8 mouse cellular contexts compared by ENCODE assay signal in the genomic region with DNA sequence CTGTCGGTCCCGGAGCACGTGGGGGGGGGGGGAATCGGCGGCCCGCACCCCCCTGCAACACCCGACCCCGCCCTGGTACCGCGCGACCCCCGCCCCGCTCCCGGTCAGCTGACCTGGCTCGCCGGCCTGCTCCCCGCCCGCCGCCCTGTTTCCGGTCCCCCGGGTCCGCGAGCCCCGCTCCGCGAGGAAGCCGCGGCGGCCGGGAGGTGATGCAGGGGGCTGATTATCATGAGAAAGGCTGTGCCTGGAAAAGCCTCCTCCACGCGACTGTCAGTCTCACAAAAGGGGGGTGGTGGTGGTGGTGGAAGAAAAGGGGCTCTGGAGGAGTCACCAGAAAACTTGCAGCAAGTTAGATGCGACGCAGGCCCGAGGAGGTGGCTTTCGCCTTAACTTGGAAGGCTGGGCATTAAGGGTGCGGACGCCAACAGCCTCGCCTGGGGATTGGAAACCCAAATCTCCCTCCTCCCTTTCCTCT. TPM values are rescaled to one million over a fixed set of nuclear protein-coding genes. Genes with fewer than 3 reads are reported as not detected.
DNase-seq lines count a peak whose midpoint lies in the region; ATAC-seq and TF ChIP-seq lines count a peak whose summit lies in the region.

A gene (minus strand): TSS at position 309 of the 475 bp plus-strand sequence.

- H3K27me3 ChIP-seq in embryonic facial prominence, embryonic 13.5 days, result peaks cover 24% of the 10 kb centered on the region
- H3K27me3 ChIP-seq in heart, adult 2 months (ENCODE audit: control insufficient read depth, insufficient read depth, low read length), result no peaks in the 10 kb centered on the region
- H3K27me3 ChIP-seq in limb, embryonic 15.5 days, result peaks cover 26% of the 10 kb centered on the region
- H3K27me3 ChIP-seq in midbrain, embryonic 15.5 days (replicated peaks), result no peaks in the 10 kb centered on the region
- H3K27me3 ChIP-seq in splenic B cell, adult 2 months (ENCODE audit: control insufficient read depth, insufficient read depth, low read length, poor library complexity, severe bottlenecking), result no peaks in the 10 kb centered on the region

- H3K4me1 ChIP-seq in embryonic facial prominence, embryonic 13.5 days, result peaks cover 12% of the 10 kb centered on the region
- peaks cover 3% of the 10 kb centered on the region; the same call in 1 of the 2 replicates for H3K4me1 ChIP-seq in heart, adult 2 months (ENCODE audit: control insufficient read depth, insufficient read depth, low read length)
- H3K4me1 ChIP-seq in limb, embryonic 15.5 days, result peaks cover 13% of the 10 kb centered on the region
- H3K4me1 ChIP-seq in midbrain, embryonic 15.5 days, result peaks cover 35% of the 10 kb centered on the region

- H3K36me3 ChIP-seq in embryonic facial prominence, embryonic 13.5 days, result no peaks in the 10 kb centered on the region
- no peaks in the 10 kb centered on the region for H3K36me3 ChIP-seq in heart, adult 2 months (ENCODE audit: control insufficient read depth, insufficient read depth, low read length)
- no peaks in the 10 kb centered on the region for H3K36me3 ChIP-seq in limb, embryonic 15.5 days
- H3K36me3 ChIP-seq in midbrain, embryonic 15.5 days (replicated peaks), result no peaks in the 10 kb centered on the region
- H3K36me3 ChIP-seq in splenic B cell, adult 2 months (ENCODE audit: control insufficient read depth, insufficient read depth, low read length, poor library complexity, severe bottlenecking), result no peaks in the 10 kb centered on the region

- peak within 1 kb of the TSS; percentile 76 for H3K4me2 ChIP-seq in embryonic facial prominence, embryonic 13.5 days
- H3K4me2 ChIP-seq in limb, embryonic 15.5 days, result peak within 1 kb of the TSS; percentile 78
- peak within 1 kb of the TSS; percentile 84 for H3K4me2 ChIP-seq in midbrain, embryonic 15.5 days

- no peak for ATAC-seq in embryonic facial prominence, embryonic 13.5 days (ENCODE audit: insufficient number of reproducible peaks, insufficient read depth, low FRiP score, low TSS enrichment, low read depth)
- ATAC-seq in limb, embryonic 15.5 days (ENCODE audit: insufficient number of reproducible peaks, low FRiP score, low TSS enrichment, low read depth), result 0 out of 2 replicates have a peak, but pooled peaks have one; percentile 61
- ATAC-seq in midbrain, embryonic 15.5 days (replicated peaks), result peak; percentile 75

- H3K79me2 ChIP-seq in heart, adult 2 months (replicated peaks; ENCODE audit: control insufficient read depth, insufficient read depth, low read length), result no peaks in the 10 kb centered on the region

- TF ChIP-seq EP300 in heart, adult 2 months (IDR thresholded peaks at IDR 0.05; ENCODE audit: insufficient read depth, low read depth, low read length), result no peak

- intact Hi-C loops in heart, adult 2 months (cut with DNase I), result loop anchor here (5.0 to 10.0 kb wide), 4 partner anchors 165 to 1325 kb away; no protein-coding TSS in a partner anchor

- peak within 1 kb of the TSS; percentile 56 for H3K4me3 ChIP-seq in embryonic facial prominence, embryonic 13.5 days
- H3K4me3 ChIP-seq in heart, adult 2 months, result peak within 1 kb of the TSS; percentile 64
- H3K4me3 ChIP-seq in limb, embryonic 15.5 days, result peak within 1 kb of the TSS; percentile 53
- H3K4me3 ChIP-seq in midbrain, embryonic 15.5 days, result peak within 1 kb of the TSS; percentile 44

- TF ChIP-seq POLR2A in heart, adult 2 months (IDR thresholded peaks at IDR 0.05; ENCODE audit: insufficient read depth, low read depth, low read length), result peak; percentile 66

- peak within 1 kb of the TSS; percentile 75 for H3K9ac ChIP-seq in embryonic facial prominence, embryonic 13.5 days
- peak within 1 kb of the TSS; percentile 69 for H3K9ac ChIP-seq in heart, adult 2 months (ENCODE audit: low read depth, low read length)
- peak within 1 kb of the TSS; percentile 55 for H3K9ac ChIP-seq in limb, embryonic 15.5 days
- H3K9ac ChIP-seq in midbrain, embryonic 15.5 days, result peak within 1 kb of the TSS; percentile 56

- WGBS in embryonic facial prominence, embryonic 13.5 days, result 1% methylated on average over 31 of the region's 39 CpGs
- WGBS in heart, adult 2 months, result under 1% methylated on average over 39 of the region's 39 CpGs
- WGBS in limb, embryonic 15.5 days, result under 1% methylated on average over 27 of the region's 39 CpGs
- WGBS in midbrain, embryonic 15.5 days, result under 1% methylated on average over 38 of the region's 39 CpGs

- no peak for TF ChIP-seq CTCF in heart, adult 2 months (IDR thresholded peaks at IDR 0.05)

- H3K9me3 ChIP-seq in embryonic facial prominence, embryonic 13.5 days, result 0 out of 2 replicates have a peak, but pooled peaks cover 3% of the 10 kb centered on the region
- H3K9me3 ChIP-seq in limb, embryonic 15.5 days, result no peaks in the 10 kb centered on the region
- H3K9me3 ChIP-seq in midbrain, embryonic 15.5 days, result no peaks in the 10 kb centered on the region

- H3K27ac ChIP-seq in embryonic facial prominence, embryonic 13.5 days, result peak within 1 kb of the TSS; percentile 92
- peak within 1 kb of the TSS; percentile 85 for H3K27ac ChIP-seq in heart, adult 2 months
- peak within 1 kb of the TSS; percentile 84 for H3K27ac ChIP-seq in limb, embryonic 15.5 days
- H3K27ac ChIP-seq in midbrain, embryonic 15.5 days, result peak within 1 kb of the TSS; percentile 79

- peak; percentile 72 for DNase-seq in layer of hippocampus, adult 11-12 months (ENCODE audit: low spot score)
- no peak for DNase-seq in layer of hippocampus, adult 9-10 months (ENCODE audit: low spot score)
- DNase-seq in heart, adult 2 months, result peak; percentile 86
- DNase-seq in kidney, adult 18-20 months, result peak; percentile 72
- peak; percentile 26 for DNase-seq in splenic B cell, adult 2 months (ENCODE audit: low read depth, low spot score)

RNA-seq across cellular contexts. Expression of the gene that starts here (rescaled TPM):
- 85.7 and 96.4 TPM in 2 replicates for polyA plus RNA-seq in embryonic facial prominence, embryonic 13.5 days (2015; fragmentation: Nextera tagmentation; extraction: Ambion mirVana)
- total RNA-seq in heart, adult 2 months (2021), result 10 to 100 TPM; 46.7 to 50.0 TPM
- 16.5 and 34.3 TPM in 2 replicates for polyA plus RNA-seq in heart, adult 2 months (2012; rRNA removed)
- polyA plus RNA-seq in limb, embryonic 15.5 days (2015; fragmentation: Nextera tagmentation; extraction: Ambion mirVana), result 53.6 and 58.2 TPM in 2 replicates
- 30.8 and 31.5 TPM in 2 replicates for polyA plus RNA-seq in midbrain, embryonic 15.5 days (2015; fragmentation: Nextera tagmentation; extraction: Ambion mirVana)
